25 mouse cellular contexts compared by ENCODE assay signal in genomic region chr8:122955997-122956396, GRCm38 (mm10).
A peak's percentile ranks its signal among the peaks of the same experiment; 100 is the strongest.
DNase-seq lines count a peak whose midpoint lies in the region; ATAC-seq and TF ChIP-seq lines count a peak whose summit lies in the region.
"Had no signal": no experiment of that assay in that cellular context is flagged by ENCODE, and none has a peak within 500 bp of the region (broad histone marks: within the 10 kb centered on the region; RNA-seq: fewer than 3 reads in every experiment).

No protein-coding gene starts in this region.

- 44% methylated on average over 3 of the region's 3 CpGs for WGBS in cerebellum, adult 2 months
- WGBS in liver, embryonic 13.5 days (ENCODE audit: insufficient replicate concordance), result 53% methylated on average over 3 of the region's 3 CpGs
- 83% methylated on average over 3 of the region's 3 CpGs for WGBS in heart, adult 2 months

- H3K79me2 ChIP-seq in heart, adult 2 months (replicated peaks; ENCODE audit: control insufficient read depth, insufficient read depth, low read length), result peaks cover 28% of the 10 kb centered on the region

- H3K27ac ChIP-seq in cerebellum, adult 2 months (ENCODE audit: insufficient read depth, low read length), result peak overlapping the region; percentile 60; the same call in 1 of the 2 replicates
- H3K27ac ChIP-seq in liver, embryonic 13.5 days, result peak overlapping the region; percentile 40
- H3K27ac ChIP-seq in heart, adult 2 months, result no peak overlapping the region
- H3K27ac ChIP-seq: heart, embryonic 15.5 days; hindbrain, embryonic 15.5 days; kidney, postnatal 0 days; limb, embryonic 12.5 days; midbrain, embryonic 10.5 days; neural tube, embryonic 15.5 days had no signal

- H3K9me3 ChIP-seq in megakaryocyte, embryonic 14.5 days, result no peaks in the 10 kb centered on the region
- no peaks in the 10 kb centered on the region for H3K9me3 ChIP-seq in liver, embryonic 13.5 days (replicated peaks)
- H3K9me3 ChIP-seq: heart, embryonic 15.5 days; hindbrain, embryonic 15.5 days; limb, embryonic 12.5 days; midbrain, embryonic 10.5 days; neural tube, embryonic 15.5 days had no signal

- intact Hi-C loops in heart, adult 2 months (cut with DNase I), result no loop called here

- peaks cover 59% of the 10 kb centered on the region for H3K4me1 ChIP-seq in cerebellum, adult 2 months (ENCODE audit: control insufficient read depth, insufficient read depth, low read length)
- peaks cover 98% of the 10 kb centered on the region for H3K4me1 ChIP-seq in megakaryocyte, embryonic 14.5 days
- peaks cover 94% of the 10 kb centered on the region for H3K4me1 ChIP-seq in liver, embryonic 13.5 days (replicated peaks)
- peaks cover 34% of the 10 kb centered on the region for H3K4me1 ChIP-seq in heart, adult 2 months (ENCODE audit: control insufficient read depth, insufficient read depth, low read length)

- no peak overlapping the region for H3K9ac ChIP-seq in liver, embryonic 13.5 days
- no peak overlapping the region for H3K9ac ChIP-seq in heart, adult 2 months (ENCODE audit: low read depth, low read length)
- H3K9ac ChIP-seq: heart, embryonic 15.5 days; hindbrain, embryonic 15.5 days; limb, embryonic 12.5 days; neural tube, embryonic 15.5 days had no signal

- no peak for TF ChIP-seq CTCF in cerebellum, adult 2 months (IDR thresholded peaks at IDR 0.05; ENCODE audit: borderline replicate concordance, insufficient read depth, low read depth, low read length)
- no peak for TF ChIP-seq CTCF in heart, adult 2 months (IDR thresholded peaks at IDR 0.05)

- no peak for ATAC-seq in megakaryocyte, adult 5-6 weeks (ENCODE audit: poor library complexity, severe bottlenecking)
- ATAC-seq in liver, embryonic 13.5 days (ENCODE audit: low read depth), result peak; percentile 75
- peak; percentile 53 for ATAC-seq in megakaryocyte-erythroid progenitor cell, adult 5-6 weeks (replicated peaks; ENCODE audit: low FRiP score, low TSS enrichment, poor library complexity, severe bottlenecking)
- ATAC-seq: activated CD4-positive, CD25-positive, alpha-beta regulatory T cell, adult 4 months; forebrain, embryonic 16.5 days had no signal

- H3K27me3 ChIP-seq in cerebellum, adult 2 months (ENCODE audit: control insufficient read depth, insufficient read depth, low read length), result no peaks in the 10 kb centered on the region
- H3K27me3 ChIP-seq in megakaryocyte, embryonic 14.5 days (replicated peaks), result no peaks in the 10 kb centered on the region
- no peaks in the 10 kb centered on the region for H3K27me3 ChIP-seq in liver, embryonic 13.5 days
- no peaks in the 10 kb centered on the region for H3K27me3 ChIP-seq in heart, adult 2 months (ENCODE audit: control insufficient read depth, insufficient read depth, low read length)
- H3K27me3 ChIP-seq: heart, embryonic 15.5 days; hindbrain, embryonic 15.5 days; limb, embryonic 12.5 days; neural tube, embryonic 15.5 days had no signal

- H3K4me2 ChIP-seq in liver, embryonic 13.5 days, result peak overlapping the region; percentile 32
- H3K4me2 ChIP-seq: heart, embryonic 15.5 days; hindbrain, embryonic 15.5 days; limb, embryonic 12.5 days; neural tube, embryonic 15.5 days had no signal

- H3K36me3 ChIP-seq in megakaryocyte, embryonic 14.5 days (replicated peaks; ENCODE audit: low read length), result peaks cover 25% of the 10 kb centered on the region
- no peaks in the 10 kb centered on the region for H3K36me3 ChIP-seq in liver, embryonic 13.5 days
- H3K36me3 ChIP-seq in heart, adult 2 months (ENCODE audit: control insufficient read depth, insufficient read depth, low read length), result peaks cover 13% of the 10 kb centered on the region
- H3K36me3 ChIP-seq: heart, embryonic 15.5 days; hindbrain, embryonic 15.5 days; limb, embryonic 12.5 days; midbrain, embryonic 10.5 days; neural tube, embryonic 15.5 days had no signal

- no peak for TF ChIP-seq POLR2A in cerebellum, adult 2 months (IDR thresholded peaks at IDR 0.05; ENCODE audit: borderline replicate concordance, insufficient read depth, low read length)
- no peak for TF ChIP-seq POLR2A in heart, adult 2 months (IDR thresholded peaks at IDR 0.05; ENCODE audit: insufficient read depth, low read depth, low read length)

- no peak for TF ChIP-seq EP300 in heart, adult 2 months (IDR thresholded peaks at IDR 0.05; ENCODE audit: insufficient read depth, low read depth, low read length)

- H3K4me3 ChIP-seq in cerebellum, adult 2 months (replicated peaks; ENCODE audit: insufficient read depth, low read depth, low read length), result no peak overlapping the region
- peak overlapping the region; percentile 3 for H3K4me3 ChIP-seq in megakaryocyte, embryonic 14.5 days (replicated peaks)
- H3K4me3 ChIP-seq in liver, embryonic 13.5 days (replicated peaks), result no peak overlapping the region
- H3K4me3 ChIP-seq in heart, adult 2 months, result no peak overlapping the region
- H3K4me3 ChIP-seq: heart, embryonic 15.5 days; hindbrain, embryonic 15.5 days; limb, embryonic 12.5 days; midbrain, embryonic 10.5 days; neural tube, embryonic 15.5 days had no signal

- no peak for DNase-seq in cerebellum, adult 2 months
- DNase-seq in cerebellum, adult 9-11 months, result no peak
- peak; percentile 32 for DNase-seq in liver, embryonic 13.5 days
- no peak for DNase-seq in gastrocnemius, adult 18-20 months (ENCODE audit: low spot score)
- no peak for DNase-seq in heart, adult 2 months
- DNase-seq: adrenal gland, postnatal 25 days; cerebellum, adult 11-12 months; cerebellum, postnatal 36 days; gastrocnemius, postnatal 36 days; heart, postnatal 36 days; kidney, adult 2 months; lung, adult 2 months; thymus, adult 18-20 months; thymus, postnatal 36 days had no signal
